Mouse (Mus musculus) CD4-positive helper T cell, adult 2 months (primary cell): ENCODE data around the gene Sez6.

ENCODE experiments used
- DNase-seq: peaks from one replicate; pipeline ENCODE4 v3.0.0-alpha.2; 2012; ENCODE audit warnings: low read depth, missing footprints, low spot score

Sez6 gene

DNA sequence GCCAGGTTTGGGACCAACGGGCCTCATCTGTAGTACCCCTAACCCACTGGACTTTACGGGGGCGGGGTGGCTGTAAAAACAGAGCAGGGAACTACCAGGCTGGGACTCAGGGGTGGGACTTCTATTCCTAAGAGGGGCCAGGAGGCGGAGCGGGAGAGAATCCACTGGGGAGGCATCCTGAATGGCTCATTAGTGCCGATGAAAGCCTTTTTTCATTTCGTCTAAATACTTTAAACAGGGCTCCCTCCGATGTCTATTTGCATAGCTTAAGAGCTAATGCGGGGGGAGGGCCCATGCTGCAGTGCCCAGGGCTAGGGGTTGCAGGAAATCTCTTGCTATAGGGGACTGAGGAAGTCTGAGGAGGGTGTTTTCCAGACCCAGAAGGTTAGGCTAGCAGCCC, 17.3 kb downstream of the Sez6 start:
- DNase-seq: no peak

- no peak for DNase-seq
These were observed 19.6 kb downstream of the Sez6 start for GRCm38 (mm10) chr11:77950125-77950685.

DNA sequence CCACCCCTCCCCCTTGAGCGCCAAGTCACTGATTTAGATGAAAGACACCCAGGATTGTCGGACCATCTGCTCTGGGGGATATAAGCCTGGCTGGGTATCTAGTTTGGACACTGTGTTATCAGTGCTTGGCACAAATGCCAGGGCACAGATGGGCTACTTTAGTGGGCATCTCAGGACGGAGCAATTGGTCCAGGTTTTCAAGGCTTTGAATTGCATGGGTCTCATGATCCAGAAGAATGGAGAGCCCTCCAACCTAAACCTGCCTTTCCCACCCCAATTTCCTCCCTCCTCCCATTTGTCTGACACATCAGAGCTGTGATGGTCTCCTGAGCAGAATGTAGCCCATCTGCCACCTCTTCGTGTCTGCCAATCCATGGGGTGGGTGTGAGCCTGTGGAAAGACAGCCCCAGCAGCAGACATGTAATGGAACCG, 20.2 kb downstream of the Sez6 start:
- DNase-seq: no peak

GRCm38 (mm10) chr11:77953671-77954070, 23.1 kb downstream of the Sez6 start:
- no peak for DNase-seq

- no peak for DNase-seq
These were observed 25.8 kb downstream of the Sez6 start for GRCm38 (mm10) chr11:77956428-77956827.

DNA sequence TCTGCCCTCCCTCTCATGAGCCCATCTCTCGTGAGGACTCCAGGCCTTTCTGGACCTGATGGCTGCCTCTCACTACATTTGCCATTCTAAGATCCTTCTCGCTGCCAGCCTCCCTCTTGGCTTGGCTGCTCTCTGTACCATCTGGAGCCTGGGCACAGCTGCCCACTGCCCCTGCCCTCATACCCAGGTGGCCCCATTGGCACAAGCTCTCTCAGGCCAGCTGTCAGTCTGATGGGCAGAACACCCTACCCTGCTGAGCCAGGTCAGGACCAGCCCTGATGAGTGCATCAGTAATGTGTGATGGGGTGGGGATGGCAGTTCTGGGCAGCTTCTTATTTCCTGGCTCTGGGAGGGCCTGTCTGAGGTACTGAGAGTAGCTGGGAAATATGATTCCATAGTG, 27.7 kb downstream of the Sez6 start:
- no peak for DNase-seq

GRCm38 (mm10) chr11:77958932-77959331, 28.3 kb downstream of the Sez6 start:
- no peak for DNase-seq

GRCm38 (mm10) chr11:77960199-77960598, 29.6 kb downstream of the Sez6 start:
- no peak for DNase-seq

- no peak for DNase-seq
These were observed 30.3 kb downstream of the Sez6 start for GRCm38 (mm10) chr11:77960898-77961297.

GRCm38 (mm10) chr11:77962946-77963345, 32.3 kb downstream of the Sez6 start:
- DNase-seq: no peak

DNA sequence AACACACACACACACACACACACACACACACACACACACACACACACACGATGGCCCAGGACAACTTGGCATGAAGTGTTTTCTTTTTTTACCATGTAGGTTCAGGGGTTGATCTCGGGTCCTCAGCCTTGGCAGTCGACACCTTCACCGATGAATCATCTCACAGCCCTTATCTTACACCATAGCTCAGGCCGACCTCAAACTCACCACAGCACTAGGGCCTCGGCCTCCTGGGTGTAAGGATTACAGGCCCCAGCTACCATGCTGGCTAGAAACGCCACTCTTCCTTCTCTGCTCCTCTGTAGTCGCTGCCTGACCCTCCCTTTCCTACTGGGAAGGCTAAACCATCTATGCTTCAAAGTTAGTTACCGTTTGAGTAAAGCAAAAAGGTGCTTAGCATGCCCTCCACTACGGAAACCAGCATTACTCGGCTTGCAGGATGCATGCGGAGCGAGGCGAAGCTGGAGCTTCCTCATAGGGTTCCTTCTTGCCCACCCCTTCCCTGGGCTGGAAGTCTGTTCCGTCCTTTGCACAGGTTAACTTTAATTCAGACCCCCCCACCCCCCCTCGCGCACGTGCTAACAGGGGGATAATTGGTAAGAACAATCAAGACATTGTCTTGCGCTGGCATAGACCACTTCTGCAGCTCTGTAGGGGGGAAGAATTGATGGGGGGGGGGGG, 34.0 kb downstream of the Sez6 start:
- DNase-seq: no peak

DNA sequence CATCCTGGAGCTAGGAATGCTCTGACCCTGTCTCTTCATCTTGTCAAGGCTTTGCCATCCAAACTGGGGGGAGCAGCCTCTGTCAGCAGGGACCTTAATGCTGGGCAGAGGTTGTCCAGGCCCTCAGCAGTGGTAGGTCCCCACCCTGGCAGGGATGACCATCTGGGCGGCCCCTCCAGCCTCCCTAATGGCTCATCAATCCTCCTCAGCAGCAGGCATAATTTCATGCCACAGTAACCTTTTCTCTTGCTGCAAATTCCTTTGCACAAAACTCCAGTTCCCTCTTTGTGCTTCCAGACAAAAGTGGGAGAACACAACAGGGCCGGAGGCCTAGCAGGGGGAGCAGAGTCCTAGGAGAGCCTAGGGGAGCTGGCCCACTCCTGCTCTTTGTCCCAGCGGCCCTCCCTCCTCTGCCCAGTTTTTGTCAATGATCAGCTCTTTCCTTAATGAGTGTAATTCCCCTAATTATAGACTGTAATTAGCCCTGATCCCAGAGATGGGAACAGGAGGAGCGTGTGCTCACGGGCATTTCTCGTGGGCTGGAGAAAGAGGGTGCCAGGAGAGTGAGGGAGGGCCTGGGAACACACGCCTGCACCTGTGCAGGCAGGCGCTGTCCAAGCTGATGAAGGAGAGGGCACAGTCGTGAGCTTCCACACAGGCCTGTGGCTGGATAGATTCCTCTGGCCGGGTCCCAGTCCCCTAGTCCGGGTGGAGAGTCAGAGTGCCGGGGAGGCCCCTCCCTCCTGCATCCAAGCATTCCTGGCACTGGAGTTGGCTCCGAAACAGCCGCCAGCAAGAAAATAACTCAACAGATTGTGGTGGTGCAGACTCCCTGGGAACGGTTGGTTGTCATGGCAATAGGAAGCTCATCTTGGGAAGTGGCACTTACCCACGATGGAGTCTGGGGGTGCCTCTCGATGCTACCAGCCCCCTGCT, 34.8 kb downstream of the Sez6 start:
- no peak for DNase-seq

DNA sequence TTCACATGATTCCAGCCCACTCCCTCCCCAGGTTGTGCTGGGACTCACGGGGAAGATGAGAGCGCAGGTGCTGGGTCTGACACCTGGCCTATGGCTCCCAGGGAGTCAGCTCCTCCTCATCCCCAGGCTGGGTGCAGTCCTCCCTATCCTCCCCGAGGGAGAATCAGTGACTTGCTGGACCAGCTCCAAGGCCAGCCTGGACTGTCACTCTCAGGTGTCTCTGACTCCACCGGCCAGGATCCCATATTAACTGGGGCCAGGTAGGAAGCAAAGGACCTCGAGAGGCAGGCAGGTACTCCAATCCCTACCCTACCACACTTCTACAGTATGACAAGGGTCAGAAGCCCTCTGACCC, 35.4 kb downstream of the Sez6 start:
- no peak for DNase-seq

- peak; percentile 62 for DNase-seq
These were observed 36.5 kb downstream of the Sez6 start for GRCm38 (mm10) chr11:77967114-77967513.

DNA sequence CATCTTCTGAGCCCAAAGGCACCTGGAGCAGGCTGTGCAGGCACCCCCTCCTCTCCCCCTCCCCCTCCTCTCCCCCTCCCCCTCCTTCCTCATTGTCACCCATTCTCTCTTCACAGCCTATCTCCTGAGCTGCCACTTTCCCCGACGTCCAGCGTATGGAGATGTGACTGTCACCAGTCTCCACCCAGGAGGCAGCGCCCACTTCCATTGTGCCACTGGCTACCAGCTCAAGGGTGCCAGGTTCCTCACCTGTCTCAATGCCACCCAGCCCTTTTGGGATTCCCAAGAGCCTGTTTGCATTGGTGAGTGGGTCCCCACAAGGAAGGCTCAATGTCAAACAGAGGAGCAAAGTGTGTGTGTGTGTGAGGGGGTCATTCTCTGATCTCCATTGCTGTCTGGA, 38.2 kb downstream of the Sez6 start:
- DNase-seq: no peak

GRCm38 (mm10) chr11:77970718-77971117, 40.1 kb downstream of the Sez6 start:
- no peak for DNase-seq

- no peak for DNase-seq
These were observed 42.9 kb downstream of the Sez6 start for GRCm38 (mm10) chr11:77973520-77973919.

- no peak for DNase-seq
These were observed 43.7 kb downstream of the Sez6 start for GRCm38 (mm10) chr11:77974325-77974724.

DNA sequence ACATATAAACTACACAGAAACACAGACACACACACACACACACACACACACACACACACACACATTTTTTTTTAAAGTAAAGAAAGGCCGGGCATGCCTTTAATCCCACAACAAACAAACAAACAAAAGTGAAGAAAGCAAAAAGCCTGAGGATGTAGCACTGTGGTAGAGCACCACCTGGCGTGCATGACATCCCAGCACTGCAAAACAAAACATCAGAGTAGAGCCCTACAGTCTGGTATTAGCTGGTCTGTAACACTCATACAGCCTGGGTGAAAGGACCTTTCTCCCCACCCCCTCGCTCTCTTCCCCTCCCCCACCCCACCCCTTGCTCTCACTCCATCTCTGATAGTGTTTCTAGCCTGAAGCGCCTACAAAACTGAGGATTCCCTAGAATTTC, 45.3 kb downstream of the Sez6 start:
- no peak for DNase-seq

- no peak for DNase-seq
These were observed 47.6 kb downstream of the Sez6 start for GRCm38 (mm10) chr11:77978161-77978560.

GRCm38 (mm10) chr11:77979221-77979809, 48.7 kb downstream of the Sez6 start:
- DNase-seq: no peak
